ENCODE assay signal across 12 mouse cellular contexts in the genomic region with DNA sequence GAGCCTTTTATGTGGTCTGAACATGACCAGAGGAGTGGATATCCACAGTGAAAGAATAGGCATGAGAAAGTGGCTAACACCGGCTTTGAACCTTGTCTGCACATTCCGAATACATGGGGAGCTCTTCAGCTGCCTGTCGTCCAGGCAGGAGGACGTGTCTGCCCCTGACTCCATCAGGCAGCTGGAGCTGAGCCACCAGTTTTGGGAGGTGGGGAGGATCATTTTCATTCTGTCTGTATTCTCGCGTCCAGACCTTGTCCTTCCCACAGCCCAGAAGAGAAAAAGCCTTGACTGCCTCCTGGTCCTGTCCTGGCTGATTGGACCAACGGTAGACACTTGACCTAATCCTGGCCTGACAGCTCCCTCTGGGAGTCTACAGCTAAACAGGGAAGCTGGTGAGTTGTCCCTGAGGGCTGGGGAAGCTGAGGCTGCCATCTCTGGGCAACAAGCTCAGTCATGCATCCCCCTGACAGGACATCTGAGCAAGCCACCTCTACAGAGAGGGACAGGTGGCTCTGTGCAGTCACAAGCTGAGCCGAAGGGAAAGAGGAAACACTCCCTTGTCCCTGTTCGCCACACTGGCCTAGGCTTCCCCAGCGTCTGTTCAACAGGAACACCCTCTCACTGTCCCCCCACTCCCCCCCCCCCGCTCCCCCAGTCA.
DNase-seq lines count a peak whose midpoint lies in the region; ATAC-seq lines count a peak whose summit lies in the region.
"Had no signal": no experiment of that assay in that cellular context is flagged by ENCODE, and none has a peak within 500 bp of the region (broad histone marks: within the 10 kb centered on the region; RNA-seq: fewer than 3 reads in every experiment).

No protein-coding gene starts in this region.

- H3K4me2 ChIP-seq in midbrain, embryonic 16.5 days (ENCODE audit: low read length) = no peak overlapping the region
- H3K4me2 ChIP-seq: embryonic facial prominence, embryonic 15.5 days; forebrain, embryonic 15.5 days; heart, embryonic 12.5 days; liver, embryonic 12.5 days; neural tube, embryonic 12.5 days had no signal

- H3K4me1 ChIP-seq in midbrain, embryonic 10.5 days = peaks cover 75% of the 10 kb centered on the region
- peaks cover 23% of the 10 kb centered on the region for H3K4me1 ChIP-seq in midbrain, embryonic 16.5 days (ENCODE audit: control insufficient read depth, insufficient read depth, low read length)

- no peaks in the 10 kb centered on the region for H3K36me3 ChIP-seq in midbrain, embryonic 10.5 days
- no peaks in the 10 kb centered on the region for H3K36me3 ChIP-seq in midbrain, embryonic 16.5 days (ENCODE audit: control insufficient read depth, insufficient read depth, low read length)
- H3K36me3 ChIP-seq: embryonic facial prominence, embryonic 15.5 days; forebrain, embryonic 15.5 days; heart, embryonic 12.5 days; liver, embryonic 12.5 days; neural tube, embryonic 12.5 days had no signal

- DNase-seq in midbrain, embryonic 10.5 days (ENCODE audit: low spot score) = no peak
- no peak for DNase-seq in right cerebral cortex, postnatal 25 days
- no peak for DNase-seq in thymus, adult 18-20 months

- 16% methylated on average over 11 of the region's 11 CpGs for WGBS in midbrain, embryonic 10.5 days
- 14% methylated on average over 11 of the region's 11 CpGs for WGBS in midbrain, embryonic 16.5 days

- no peaks in the 10 kb centered on the region for H3K9me3 ChIP-seq in midbrain, embryonic 10.5 days (replicated peaks)
- H3K9me3 ChIP-seq in midbrain, embryonic 16.5 days (replicated peaks; ENCODE audit: control insufficient read depth, low read length, poor library complexity, severe bottlenecking) = no peaks in the 10 kb centered on the region
- H3K9me3 ChIP-seq: embryonic facial prominence, embryonic 15.5 days; forebrain, embryonic 15.5 days; heart, embryonic 12.5 days; liver, embryonic 12.5 days; neural tube, embryonic 12.5 days had no signal

- H3K27ac ChIP-seq in midbrain, embryonic 10.5 days (replicated peaks) = peak overlapping the region; percentile 67
- H3K27ac ChIP-seq in midbrain, embryonic 16.5 days (ENCODE audit: low read length) = no peak overlapping the region
- H3K27ac ChIP-seq: embryonic facial prominence, embryonic 15.5 days; forebrain, embryonic 15.5 days; liver, embryonic 12.5 days; neural tube, embryonic 12.5 days had no signal

- H3K27me3 ChIP-seq in midbrain, embryonic 10.5 days (ENCODE audit: low read depth, poor library complexity, severe bottlenecking) = peaks cover 44% of the 10 kb centered on the region
- no peaks in the 10 kb centered on the region for H3K27me3 ChIP-seq in midbrain, embryonic 16.5 days (ENCODE audit: control insufficient read depth, insufficient read depth, low read depth, low read length)
- H3K27me3 ChIP-seq: embryonic facial prominence, embryonic 15.5 days; forebrain, embryonic 15.5 days; neural tube, embryonic 12.5 days had no signal

- ATAC-seq in midbrain, embryonic 16.5 days = no peak; the same call in 1 of the 2 replicates
- ATAC-seq in hematopoietic stem cell, adult 5-6 weeks (replicated peaks in 1 of 2; ENCODE audit: insufficient read depth in 1 of 2, low FRiP score in 2 of 2, low TSS enrichment in 1 of 2, low read depth in 1 of 2, poor library complexity in 2 of 2, severe bottlenecking in 2 of 2) = peak; percentile 76 to 79
- peak; percentile 83 for ATAC-seq in megakaryocyte progenitor cell, adult 5-6 weeks (replicated peaks; ENCODE audit: poor library complexity)
- ATAC-seq in erythroblast, adult 5-6 weeks (replicated peaks; ENCODE audit: low FRiP score, poor library complexity, severe bottlenecking) = no peak
- ATAC-seq: forebrain, embryonic 15.5 days; liver, embryonic 12.5 days had no signal

- H3K9ac ChIP-seq in midbrain, embryonic 16.5 days (ENCODE audit: low read depth, low read length) = no peak overlapping the region
- H3K9ac ChIP-seq: embryonic facial prominence, embryonic 15.5 days; forebrain, embryonic 15.5 days; heart, embryonic 12.5 days; liver, embryonic 12.5 days; neural tube, embryonic 12.5 days had no signal

- H3K4me3 ChIP-seq in midbrain, embryonic 10.5 days = no peak overlapping the region
- H3K4me3 ChIP-seq in midbrain, embryonic 16.5 days (ENCODE audit: low read depth, low read length) = no peak overlapping the region
- H3K4me3 ChIP-seq: embryonic facial prominence, embryonic 15.5 days; forebrain, embryonic 15.5 days; heart, embryonic 12.5 days; liver, embryonic 12.5 days; neural tube, embryonic 12.5 days had no signal

Comparison
In these comparisons a context has a peak if more than half of its experiments do, and no peak if none do; other contexts are left out.
1. ATAC-seq: peak in hematopoietic stem cell, adult 5-6 weeks (2 of 2) and megakaryocyte progenitor cell, adult 5-6 weeks (single experiment); none in midbrain, embryonic 16.5 days (single experiment) and erythroblast, adult 5-6 weeks (single experiment).